Mouse (Mus musculus): Measurements from ENCODE around the gene Enox1.
A peak's percentile ranks its signal among the peaks of the same experiment; 100 is the strongest.
"Not testable (repeated sequence)": the region's sequence is repeated elsewhere in the genome, so short reads cannot be mapped to it uniquely, and the experiment has no call there.

Enox1 gene

DNA sequence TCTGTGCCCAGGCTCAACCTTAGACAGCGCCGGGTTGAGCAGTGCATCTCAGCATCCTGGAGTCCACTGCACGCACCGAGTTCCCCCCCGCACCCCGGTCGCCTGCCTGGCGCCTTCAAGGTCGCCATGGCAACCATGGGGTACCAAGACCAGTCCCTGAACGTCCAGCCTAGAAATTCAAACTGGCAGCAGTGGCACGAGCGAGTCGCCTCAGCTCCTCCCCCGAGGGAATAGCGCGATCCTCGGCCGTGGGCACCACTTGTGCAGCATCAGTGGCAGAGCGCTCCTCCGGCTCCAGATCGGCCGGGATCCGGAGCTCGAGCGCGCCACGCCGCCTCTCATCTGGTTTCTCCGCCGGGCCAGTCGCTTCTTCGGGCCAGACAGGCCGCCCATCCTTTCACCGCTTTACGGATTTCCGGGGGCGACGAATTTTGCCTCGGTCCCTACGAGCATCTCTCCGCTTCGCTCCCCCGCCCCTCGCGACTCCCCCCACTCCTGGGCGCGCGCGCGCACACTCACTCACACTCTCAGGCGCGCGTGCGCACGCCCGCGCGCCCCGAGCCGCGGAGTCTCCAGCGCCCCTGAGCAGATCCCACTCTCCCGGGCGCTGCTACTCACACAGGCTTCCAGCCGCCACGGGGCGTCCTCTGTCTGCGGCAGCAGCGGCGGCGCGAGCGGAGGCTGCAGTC is at the start of gene Enox1:
TSS of gene Enox1 (plus strand) at position 542 of the 689 bp plus-strand sequence.
- DNase-seq (ENCODE audit: low spot score in 2 of 2), result peak; percentile 75 to 91

DNA sequence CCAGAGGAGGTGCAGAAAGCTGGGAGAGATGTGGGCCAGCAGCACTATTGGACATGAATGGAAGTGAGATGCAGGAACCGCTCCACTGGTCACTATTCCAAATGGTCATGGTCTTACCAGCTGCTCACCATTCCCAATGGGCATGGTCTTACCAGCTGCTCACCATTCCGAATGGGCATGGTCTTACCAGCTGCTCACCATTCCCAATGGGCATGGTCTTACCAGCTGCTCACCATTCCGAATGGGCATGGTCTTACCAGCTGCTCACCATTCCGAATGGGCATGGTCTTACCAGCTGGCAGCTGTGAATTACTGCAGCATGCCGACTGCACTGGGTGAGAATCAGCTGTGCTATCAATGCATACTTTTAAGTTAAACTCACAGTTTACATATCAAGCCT is 45.9 kb upstream of the Enox1 start:
- not testable (repeated sequence) for DNase-seq (ENCODE audit: low spot score in 2 of 2)

DNA sequence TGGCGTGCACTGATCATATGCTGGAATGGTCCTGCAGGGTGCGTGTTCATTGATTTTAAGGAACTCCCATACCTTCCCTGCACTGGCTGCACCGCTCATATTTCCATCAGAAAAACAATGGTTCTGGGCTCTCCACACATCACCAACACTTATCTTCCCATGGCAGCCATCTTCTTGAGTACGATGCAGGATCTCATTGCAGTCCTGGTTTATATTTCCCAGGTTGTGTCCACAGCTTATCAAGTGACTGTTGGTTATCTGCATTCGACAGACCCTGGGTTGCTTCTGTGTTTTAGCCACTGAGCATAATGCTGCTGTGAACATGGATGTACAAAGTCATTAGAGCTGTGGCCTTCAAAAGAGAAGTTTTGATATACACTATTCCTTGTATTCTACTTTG is 26.0 kb upstream of the Enox1 start:
- DNase-seq (ENCODE audit: low spot score in 2 of 2), result no peak

DNA sequence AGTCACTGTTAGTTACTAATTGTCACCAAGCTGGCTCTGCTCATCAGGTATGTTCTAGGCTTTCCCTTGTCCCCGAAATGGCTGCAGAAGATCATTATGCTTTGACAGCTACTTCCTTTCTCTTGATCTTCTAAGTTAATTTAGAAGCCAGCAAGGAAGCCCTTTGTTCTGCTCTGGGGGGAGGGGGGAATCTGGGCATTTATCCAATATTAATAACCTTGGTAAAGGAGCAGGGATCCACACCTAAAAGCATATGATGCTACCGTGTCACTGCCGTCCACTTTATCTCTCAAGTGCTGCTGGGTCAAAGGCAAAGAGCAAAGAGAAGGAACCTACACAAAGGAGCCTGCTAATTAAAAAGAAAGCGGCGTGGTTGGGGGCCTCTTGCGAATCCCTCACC is 19.6 kb upstream of the Enox1 start:
- no peak for DNase-seq (ENCODE audit: low spot score in 2 of 2)

DNA sequence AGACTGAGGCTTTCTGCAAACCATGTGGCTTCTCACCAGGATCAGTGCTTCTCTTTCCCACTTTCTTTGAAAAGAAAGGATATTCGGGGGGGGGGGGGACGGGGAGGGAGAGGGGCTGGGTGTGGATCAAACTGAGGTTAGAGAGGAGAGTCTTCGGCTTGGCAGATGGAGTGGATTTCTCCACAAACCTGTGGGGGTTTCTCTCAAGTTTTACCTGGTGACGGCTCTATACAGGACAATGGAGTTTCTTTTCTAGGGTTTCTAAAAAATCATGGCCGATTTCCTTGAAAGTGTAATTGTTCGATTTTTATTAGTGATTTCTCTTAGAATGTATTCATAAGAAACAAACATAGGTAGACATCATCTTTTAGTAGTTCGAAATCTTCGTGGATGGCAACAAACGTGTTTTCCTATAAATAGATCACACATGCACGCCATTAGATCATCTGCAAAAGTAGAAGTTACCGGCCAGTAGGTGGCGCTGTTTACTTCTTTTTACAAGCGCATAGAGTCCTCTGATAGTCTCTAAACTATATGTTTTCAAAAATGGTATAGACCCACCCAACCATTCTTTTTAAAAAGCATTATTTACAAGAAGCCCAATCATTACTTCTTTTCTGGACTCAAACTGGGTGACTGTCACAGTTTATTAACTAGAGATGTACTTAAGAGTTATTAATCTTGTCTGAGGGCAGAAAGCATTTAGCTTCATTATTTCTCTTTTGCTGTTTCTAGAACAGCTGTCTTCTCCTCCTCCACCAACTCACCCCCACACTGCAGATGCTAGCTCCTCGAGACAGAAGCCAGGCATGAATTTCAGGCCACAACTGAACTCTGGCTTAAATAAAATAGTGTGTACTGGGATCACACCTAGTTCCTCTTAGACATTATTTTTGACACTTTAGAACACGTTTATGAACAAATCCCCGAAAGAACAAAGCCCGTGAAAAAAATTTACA is 15.0 kb upstream of the Enox1 start:
- peak; percentile 60 to 80 for DNase-seq (ENCODE audit: low spot score in 2 of 2)

DNA sequence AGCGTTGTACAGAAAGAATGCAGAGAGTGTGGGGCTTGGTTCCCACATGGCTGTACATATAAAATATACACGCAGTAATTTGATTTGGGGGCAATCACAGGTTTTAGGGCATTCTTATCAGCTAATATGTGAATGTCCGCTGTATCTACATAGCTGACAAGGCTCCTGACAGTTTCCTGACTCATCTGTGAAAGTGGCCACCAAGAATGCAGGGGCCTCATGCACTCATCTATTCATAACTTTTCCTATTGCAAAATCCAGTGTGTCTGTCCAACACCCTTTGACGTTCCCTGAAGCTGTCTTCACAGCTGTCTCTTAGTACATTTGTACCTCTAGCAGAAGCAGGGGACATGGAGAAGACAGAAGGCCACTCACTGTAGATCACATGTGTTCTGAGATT is 11.5 kb upstream of the Enox1 start:
- DNase-seq (ENCODE audit: low spot score in 2 of 2), result no peak

DNA sequence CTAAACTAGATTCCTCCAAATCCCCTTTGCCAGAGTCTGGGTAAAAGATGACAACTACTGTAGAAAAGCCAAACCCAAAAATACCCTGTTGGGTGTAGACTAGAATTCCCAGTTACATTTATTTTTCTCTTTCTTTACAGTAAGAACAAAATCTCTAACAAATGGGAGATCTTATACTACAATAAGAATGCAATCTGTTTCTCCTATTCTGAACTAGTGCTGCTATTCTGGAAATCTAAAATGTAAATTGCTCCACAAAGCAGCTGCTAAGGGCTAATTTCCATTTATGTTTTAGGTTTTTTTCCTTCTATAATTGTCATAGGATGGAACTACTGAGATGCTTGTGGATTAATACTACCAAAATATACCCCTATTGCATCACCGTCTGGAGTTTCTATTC is 8.9 kb upstream of the Enox1 start:
- DNase-seq (ENCODE audit: low spot score in 2 of 2), result no peak

DNA sequence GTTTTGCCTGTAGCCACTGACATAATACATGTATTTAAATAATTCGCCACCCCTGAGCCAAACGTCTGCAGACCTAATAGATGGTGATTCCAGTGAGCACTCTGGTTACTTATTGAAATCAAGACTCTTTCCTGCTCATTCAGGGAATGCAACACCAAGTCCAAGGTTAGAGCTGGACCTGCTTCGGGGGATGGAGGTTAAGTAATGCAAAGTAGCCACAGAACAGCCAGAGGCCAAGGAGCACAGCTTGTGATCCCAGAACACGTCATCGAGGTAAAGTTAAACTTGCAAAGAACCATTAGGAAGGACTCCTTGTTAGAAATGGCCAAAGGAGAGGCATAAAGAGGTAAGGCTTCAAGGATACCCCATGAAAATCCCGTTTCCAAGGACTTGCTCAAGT is 6.0 kb upstream of the Enox1 start:
- no peak for DNase-seq (ENCODE audit: low spot score in 2 of 2)

DNA sequence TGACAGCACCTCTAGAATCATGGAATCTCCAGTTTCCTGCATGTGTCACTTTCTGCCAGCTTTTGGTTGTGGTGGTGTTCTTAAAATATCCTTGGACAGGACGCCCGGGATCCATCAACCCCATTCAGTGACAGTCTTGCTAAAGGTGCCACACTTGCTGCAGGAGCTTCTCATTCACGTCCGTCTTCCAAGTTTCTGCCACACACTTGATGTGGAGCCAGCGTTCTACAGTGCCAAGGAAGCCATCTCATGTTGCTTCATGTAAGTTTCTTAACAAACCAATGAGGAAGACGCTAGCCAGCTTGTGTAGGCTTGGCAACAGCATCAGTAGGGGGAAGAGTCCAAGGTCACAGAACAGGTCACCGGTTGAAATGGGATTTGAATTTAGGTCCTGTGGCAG is 5.1 kb upstream of the Enox1 start:
- no peak for DNase-seq (ENCODE audit: low spot score in 2 of 2)

DNA sequence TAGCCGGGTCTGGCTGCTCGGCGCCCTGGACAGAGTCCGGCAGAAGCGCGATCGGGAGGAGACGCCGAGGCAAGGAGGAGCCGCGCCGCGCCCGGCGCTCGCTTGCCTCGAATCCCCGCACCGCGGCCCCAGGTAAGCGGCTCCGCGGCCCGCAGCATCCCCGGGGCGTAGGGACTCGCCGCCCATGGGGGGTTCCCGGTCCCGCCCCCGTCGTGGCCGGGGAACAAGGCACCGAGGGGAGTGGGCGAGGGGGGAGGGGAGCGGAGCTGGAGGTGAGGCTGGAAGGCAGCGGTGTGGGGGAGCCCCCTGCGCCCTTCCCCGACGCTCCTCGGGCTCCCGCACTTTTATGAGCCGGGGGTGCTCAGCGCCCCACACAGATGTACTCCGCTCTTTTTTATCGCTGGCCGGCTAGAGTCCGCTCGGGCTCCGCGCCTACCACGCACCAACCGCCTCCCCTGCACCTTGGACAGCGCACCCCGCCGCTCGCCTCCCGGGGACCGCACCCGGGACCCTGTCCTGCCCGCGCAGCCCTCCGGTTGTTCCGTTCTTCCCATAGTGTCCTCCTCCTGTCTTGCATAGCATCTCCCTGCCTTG is 445 bp downstream of the Enox1 start:
- no peak for DNase-seq (ENCODE audit: low spot score in 2 of 2)

DNA sequence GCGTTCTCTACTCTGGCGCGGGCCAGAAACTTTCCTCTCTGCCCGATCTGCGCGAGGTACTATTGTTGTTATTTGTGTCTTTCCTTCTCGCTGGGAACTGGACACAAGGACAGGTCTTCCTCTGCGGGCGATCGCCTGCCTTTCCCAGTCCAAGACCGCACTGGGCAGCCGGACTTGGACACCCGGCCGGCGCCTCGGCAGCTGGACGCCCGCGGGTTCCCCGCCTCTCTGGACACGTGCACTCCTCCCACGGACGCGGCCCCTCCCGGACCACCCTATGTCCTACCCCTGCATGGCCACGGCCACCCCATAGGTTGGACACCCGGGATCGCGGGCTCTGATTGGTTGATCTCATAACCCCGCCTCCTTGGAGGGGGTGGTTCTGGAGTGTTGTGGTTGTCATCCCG is 945 bp downstream of the Enox1 start:
- peak; percentile 73 to 86 for DNase-seq (ENCODE audit: low spot score in 2 of 2)

DNA sequence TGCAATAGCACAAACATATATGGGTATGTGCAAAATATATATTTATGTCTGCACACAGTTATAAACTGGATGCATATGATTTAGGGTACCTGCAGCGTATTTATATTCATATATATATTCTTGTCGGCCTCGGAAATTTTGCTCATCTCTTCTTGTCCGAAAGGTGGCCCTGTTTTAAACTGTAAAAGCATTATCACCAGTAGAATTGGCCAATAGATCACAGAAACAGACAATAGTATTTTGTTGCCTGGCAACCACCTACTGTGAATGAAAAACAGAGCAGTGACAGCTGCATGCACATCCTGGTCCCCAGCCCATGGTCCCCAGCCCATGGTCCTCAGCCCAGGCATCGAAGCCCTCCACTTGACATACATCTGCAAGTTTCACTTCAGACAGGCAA is 2.8 kb downstream of the Enox1 start:
- no peak for DNase-seq (ENCODE audit: low spot score in 2 of 2)

DNA sequence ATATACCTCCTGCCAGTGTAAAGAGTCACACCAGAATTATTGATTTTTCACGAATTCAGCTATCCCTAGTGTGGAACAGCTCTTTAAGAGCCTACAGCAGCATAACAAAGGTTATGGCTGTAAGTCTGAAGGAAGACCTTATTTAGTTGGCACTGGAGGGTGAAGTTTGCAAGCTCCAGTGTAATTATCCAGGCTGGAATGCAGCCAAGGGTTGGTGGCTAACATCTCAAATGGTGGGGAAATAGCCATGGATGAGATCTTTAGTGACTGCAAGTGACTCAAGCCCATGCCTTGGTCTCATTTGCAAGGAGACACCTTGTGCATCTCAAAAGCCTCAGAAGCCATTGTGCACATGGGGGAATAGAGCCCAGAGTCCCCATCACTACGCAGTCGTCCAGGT is 5.9 kb downstream of the Enox1 start:
- peak in 1 of 2 experiments; percentile 40 for DNase-seq (ENCODE audit: low spot score in 2 of 2)

DNA sequence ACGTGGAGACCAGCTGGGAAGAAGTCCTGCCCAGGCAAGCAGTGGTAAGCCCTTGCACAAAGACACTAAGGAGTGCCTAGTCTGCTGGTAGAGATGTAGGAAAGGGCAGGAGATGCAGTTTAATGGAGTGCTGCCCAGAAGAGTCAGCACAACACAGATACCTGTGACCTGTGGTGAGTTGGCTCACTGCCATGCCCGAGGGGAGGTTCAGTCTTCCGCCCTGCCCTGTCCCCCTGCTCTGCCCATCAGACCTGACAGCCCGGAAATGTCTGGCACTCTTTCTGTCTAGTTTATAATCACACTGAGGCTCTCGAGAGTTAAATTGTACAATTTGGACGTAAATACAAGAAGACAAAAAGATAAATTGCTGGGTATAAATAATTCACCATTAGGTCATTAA is 7.8 kb downstream of the Enox1 start:
- DNase-seq (ENCODE audit: low spot score in 2 of 2), result peak in 1 of 2 experiments; percentile 63

DNA sequence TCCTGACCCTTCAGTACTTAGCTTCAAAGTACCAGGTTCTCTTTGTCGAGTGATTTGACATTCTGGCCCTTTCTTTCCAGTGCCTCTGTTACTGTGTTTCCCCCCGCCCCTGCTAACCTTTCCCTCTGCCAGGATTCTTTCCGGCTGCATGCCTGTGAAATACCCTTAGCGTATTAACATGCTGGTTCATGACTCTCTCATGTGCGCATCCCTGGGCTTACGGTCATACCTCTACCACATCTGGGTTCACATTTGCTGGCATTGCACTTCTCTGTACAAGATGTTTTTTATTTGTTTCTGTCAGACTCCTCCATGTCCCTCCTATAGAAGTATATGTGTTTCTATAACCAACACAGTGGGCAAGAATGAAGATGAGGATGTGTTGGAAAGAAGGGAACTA is 11.6 kb downstream of the Enox1 start:
- DNase-seq (ENCODE audit: low spot score in 2 of 2), result no peak

DNA sequence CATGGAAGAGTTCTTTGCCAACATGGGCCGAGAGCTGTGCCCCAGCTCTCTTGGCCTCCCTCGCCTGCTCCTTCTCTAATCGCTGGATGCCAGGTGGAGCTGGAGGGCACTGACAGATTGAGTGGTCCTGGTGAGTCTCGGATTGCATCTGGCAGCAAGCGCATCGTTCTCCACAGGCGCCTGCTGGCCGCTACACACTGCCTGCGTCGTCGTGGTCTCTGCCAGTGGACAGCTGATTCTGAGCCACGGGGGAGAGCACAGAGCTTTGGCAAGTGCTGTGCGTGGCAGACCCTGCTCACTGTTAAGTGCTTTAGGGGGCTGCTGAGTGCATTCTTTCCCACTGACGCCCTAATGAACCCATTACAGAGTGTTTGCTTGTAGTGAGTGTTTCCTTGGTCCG is 17.9 kb downstream of the Enox1 start:
- peak; percentile 31 to 79 for DNase-seq (ENCODE audit: low spot score in 2 of 2)

DNA sequence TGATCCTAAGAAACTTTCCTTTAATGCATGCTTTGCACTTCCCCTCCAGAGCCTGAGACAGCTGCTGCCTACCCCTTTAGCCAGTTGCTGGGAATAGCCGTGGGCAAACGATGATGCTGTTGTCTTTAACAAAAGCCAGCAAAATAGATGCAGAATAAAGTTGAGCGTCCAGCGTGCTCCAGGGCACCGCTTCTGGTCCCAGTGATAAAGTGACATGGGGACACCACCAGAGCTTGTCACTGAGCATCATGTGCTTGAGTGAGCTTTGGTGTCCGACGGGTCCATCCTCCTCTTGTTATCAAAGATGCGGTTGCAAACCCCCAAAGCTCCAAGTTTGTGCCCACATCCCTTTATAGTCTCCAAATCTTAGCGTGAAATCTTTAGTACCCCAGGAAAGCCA is 18.4 kb downstream of the Enox1 start:
- DNase-seq (ENCODE audit: low spot score in 2 of 2), result no peak

DNA sequence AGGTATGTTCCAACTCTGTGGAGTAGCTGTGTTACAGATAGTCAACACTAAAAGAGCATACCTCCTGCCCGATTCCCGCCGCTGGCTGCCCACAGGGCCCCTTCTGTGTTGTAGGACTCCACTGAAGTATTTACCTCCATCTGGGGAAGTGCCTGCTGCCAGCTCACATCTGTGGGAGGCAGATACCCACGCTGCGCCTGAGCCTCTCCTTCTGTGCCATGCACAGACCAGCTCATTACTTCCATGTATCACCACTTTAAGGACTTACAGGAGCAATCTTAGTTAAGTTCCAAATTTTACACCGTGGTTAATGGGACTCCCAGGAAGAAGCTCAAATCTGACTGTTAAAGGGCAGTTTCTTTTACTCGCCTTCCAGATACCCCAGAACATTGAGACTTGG is 23.7 kb downstream of the Enox1 start:
- no peak for DNase-seq (ENCODE audit: low spot score in 2 of 2)

DNA sequence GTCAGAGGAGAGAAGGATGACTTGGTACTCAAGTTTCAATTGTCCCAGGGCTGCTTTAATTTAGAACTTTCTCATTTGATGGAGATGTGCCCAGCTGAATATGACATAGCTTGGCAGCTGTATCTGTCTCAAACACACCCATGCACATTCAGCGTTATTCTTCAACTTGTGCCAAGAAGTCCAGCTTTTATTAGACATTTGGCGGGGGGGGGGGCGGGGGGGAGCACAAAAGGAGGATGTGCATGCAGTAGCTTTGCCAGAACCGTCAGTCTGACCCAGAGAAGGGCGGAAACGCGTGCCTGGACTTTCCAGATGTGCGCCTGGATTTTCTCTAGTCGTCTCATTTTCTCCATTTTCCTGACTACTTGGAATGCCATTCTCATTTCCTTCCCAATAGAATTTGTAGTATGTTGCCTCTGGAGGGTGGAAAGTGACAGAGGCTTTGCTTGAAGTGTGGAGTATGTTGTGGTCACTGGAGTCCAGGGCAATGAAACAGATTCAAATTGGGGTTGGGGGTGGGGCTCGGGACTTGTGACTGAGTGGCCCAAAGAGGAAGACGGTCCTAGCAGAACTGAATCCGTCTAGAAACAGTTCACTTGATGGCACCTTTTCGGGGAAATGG is 24.3 kb downstream of the Enox1 start:
- DNase-seq (ENCODE audit: low spot score in 2 of 2), result no peak

DNA sequence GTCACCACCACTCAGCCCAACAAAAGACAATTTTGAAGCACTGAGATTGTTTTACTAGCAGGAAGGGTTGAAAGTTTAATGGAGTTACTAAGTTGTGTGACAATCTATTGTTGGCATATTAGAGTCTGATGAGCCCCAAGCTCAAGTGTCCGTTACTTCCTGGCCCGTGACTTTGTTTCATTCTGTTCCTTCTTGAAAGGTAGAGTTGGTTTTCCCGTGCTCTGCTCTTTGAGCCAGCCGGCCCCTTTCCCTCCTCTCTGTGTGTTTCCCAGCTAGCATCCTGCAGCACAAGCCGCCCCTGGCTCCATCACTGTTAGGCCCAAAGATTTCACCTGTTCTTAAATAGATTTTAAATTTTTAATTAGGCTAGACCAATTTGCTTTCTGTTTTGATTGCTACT is 26.9 kb downstream of the Enox1 start:
- no peak for DNase-seq (ENCODE audit: low spot score in 2 of 2)

DNA sequence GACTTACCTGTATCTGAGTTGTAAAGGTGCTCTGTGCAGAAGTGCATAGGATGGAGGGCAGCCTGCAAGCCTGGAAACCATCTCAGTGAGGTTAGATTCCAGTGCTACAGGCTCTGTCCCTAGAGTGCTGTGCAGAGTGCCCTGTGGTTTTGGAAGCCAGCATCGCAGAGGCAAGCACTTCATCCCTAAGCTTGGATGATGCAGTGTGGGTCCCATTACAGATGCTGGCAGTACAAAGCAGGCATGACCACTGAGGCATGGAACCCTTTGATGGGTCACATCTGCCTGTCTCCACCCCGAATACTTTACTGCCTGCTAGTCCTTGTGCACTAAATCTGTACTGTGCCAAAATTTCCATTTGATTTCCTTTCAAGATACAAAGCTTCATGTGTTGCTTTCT is 33.6 kb downstream of the Enox1 start:
- DNase-seq (ENCODE audit: low spot score in 2 of 2), result no peak

DNA sequence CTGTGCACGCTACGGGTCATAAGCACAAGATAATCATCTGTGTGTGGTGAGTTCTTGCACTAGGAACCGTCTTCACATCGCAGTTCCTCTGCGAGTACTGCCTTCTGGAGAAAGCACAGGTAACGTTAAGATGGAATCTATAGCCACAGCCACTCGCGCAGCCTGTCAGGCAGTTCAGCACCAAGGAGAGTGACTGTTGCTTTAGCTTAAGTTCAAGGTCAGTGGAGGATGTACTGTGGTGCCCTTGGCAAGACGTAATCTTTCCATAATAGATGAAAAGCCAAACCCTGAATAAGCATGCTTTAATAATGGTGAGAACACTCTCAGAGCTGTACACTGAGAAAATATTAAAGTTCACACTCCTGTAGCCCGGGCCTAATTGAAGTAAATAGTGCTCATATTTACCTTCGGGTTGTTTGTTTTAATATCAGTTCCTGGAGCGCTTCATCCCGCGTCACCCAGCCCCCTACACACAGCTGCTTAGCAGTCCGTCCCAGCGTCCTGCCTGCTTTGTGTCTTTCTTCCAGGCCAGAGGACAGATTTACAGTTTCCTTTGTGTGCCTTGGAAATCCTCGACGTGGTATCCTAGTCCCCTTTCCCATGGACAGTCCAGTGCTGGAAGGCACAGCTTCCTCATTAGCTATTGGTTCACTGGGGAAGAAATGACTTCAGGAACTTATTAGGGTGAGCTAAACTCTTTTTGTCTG is 38.9 kb downstream of the Enox1 start:
- no peak for DNase-seq (ENCODE audit: low spot score in 2 of 2)
